9 mouse cellular contexts compared by ENCODE assay signal in the genomic region with DNA sequence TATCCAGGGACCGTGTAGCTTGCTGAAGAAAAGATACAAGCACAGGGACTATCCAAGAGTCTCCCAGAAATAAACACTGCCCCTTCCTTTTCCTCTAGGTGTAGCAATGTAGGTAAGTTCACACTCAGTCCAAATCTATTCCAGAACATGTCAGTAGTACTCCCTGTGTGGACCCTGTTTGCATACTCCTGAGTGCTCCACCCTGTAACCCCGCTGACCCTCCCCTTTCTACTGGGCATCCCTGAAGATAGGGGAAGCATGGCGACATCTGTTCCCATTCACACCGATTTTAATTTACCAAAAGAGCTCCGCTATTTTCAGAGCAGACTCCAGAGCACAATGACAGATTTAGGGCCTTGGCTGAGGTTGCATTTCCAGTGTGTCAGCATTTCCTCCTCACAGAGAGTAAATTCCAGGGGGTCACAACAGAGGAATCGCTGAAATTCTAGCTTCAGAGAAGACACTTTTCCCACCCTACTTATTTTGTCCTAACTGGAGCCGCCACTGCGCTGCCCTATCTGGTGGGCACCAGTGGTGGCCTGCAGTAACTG.
DNase-seq lines count a peak whose midpoint lies in the region; ATAC-seq lines count a peak whose summit lies in the region.
"Had no signal": no experiment of that assay in that cellular context is flagged by ENCODE, and none has a peak within 500 bp of the region (broad histone marks: within the 10 kb centered on the region; RNA-seq: fewer than 3 reads in every experiment).

No protein-coding gene starts in this region.

- peak overlapping the region; percentile 53; the same call in 1 of the 2 replicates for H3K27ac ChIP-seq in hindbrain, embryonic 10.5 days
- no peak overlapping the region for H3K27ac ChIP-seq in hindbrain, embryonic 11.5 days (ENCODE audit: low read depth, low read length)
- H3K27ac ChIP-seq in midbrain, embryonic 12.5 days (replicated peaks): 0 out of 2 replicates have a peak overlapping the region, but pooled peaks have one; percentile 32
- H3K27ac ChIP-seq in midbrain, embryonic 16.5 days (ENCODE audit: low read length): no peak overlapping the region
- H3K27ac ChIP-seq in forebrain, embryonic 15.5 days (replicated peaks): peak overlapping the region; percentile 13
- H3K27ac ChIP-seq: hindbrain, embryonic 13.5 days had no signal

- H3K27me3 ChIP-seq in hindbrain, embryonic 10.5 days (ENCODE audit: insufficient read depth, poor library complexity, severe bottlenecking): no peaks in the 10 kb centered on the region
- no peaks in the 10 kb centered on the region for H3K27me3 ChIP-seq in hindbrain, embryonic 11.5 days (ENCODE audit: control insufficient read depth, insufficient read depth, low read length)
- no peaks in the 10 kb centered on the region for H3K27me3 ChIP-seq in midbrain, embryonic 12.5 days
- no peaks in the 10 kb centered on the region for H3K27me3 ChIP-seq in midbrain, embryonic 16.5 days (ENCODE audit: control insufficient read depth, insufficient read depth, low read depth, low read length)
- no peaks in the 10 kb centered on the region for H3K27me3 ChIP-seq in forebrain, embryonic 15.5 days
- H3K27me3 ChIP-seq: hindbrain, embryonic 13.5 days had no signal

- 46% methylated on average over 8 of the region's 8 CpGs for WGBS in hindbrain, embryonic 10.5 days
- WGBS in hindbrain, embryonic 11.5 days: 41% methylated on average over 8 of the region's 8 CpGs
- WGBS in midbrain, embryonic 12.5 days: 41% methylated on average over 8 of the region's 8 CpGs
- 37% methylated on average over 8 of the region's 8 CpGs for WGBS in midbrain, embryonic 16.5 days
- 33% methylated on average over 8 of the region's 8 CpGs for WGBS in forebrain, embryonic 15.5 days

- DNase-seq in hindbrain, embryonic 10.5 days (ENCODE audit: low spot score): peak; percentile 17
- DNase-seq in hindbrain, embryonic 11.5 days (ENCODE audit: low spot score): no peak
- DNase-seq in gastrocnemius, postnatal 14 days: no peak
- DNase-seq: cerebellum, postnatal 36 days had no signal

- no peaks in the 10 kb centered on the region for H3K9me3 ChIP-seq in hindbrain, embryonic 10.5 days
- no peaks in the 10 kb centered on the region for H3K9me3 ChIP-seq in hindbrain, embryonic 11.5 days (ENCODE audit: control insufficient read depth, low read length)
- no peaks in the 10 kb centered on the region for H3K9me3 ChIP-seq in midbrain, embryonic 12.5 days
- H3K9me3 ChIP-seq in midbrain, embryonic 16.5 days (replicated peaks; ENCODE audit: control insufficient read depth, low read length, poor library complexity, severe bottlenecking): no peaks in the 10 kb centered on the region
- H3K9me3 ChIP-seq in forebrain, embryonic 15.5 days: no peaks in the 10 kb centered on the region
- H3K9me3 ChIP-seq: hindbrain, embryonic 13.5 days had no signal

- no peak overlapping the region for H3K4me2 ChIP-seq in hindbrain, embryonic 11.5 days (replicated peaks; ENCODE audit: low read depth, low read length)
- no peak overlapping the region for H3K4me2 ChIP-seq in midbrain, embryonic 12.5 days (replicated peaks)
- no peak overlapping the region for H3K4me2 ChIP-seq in midbrain, embryonic 16.5 days (ENCODE audit: low read length)
- H3K4me2 ChIP-seq in forebrain, embryonic 15.5 days (replicated peaks): no peak overlapping the region
- H3K4me2 ChIP-seq: hindbrain, embryonic 13.5 days had no signal

- intact Hi-C loops in gastrocnemius, postnatal 14 days (cut with DNase I; ENCODE audit: low total_unique reads): no loop called here

- H3K4me1 ChIP-seq in hindbrain, embryonic 10.5 days (replicated peaks): peaks cover 28% of the 10 kb centered on the region
- H3K4me1 ChIP-seq in hindbrain, embryonic 11.5 days (replicated peaks; ENCODE audit: control insufficient read depth, insufficient read depth, low read length): 0 out of 2 replicates have a peak, but pooled peaks cover 2% of the 10 kb centered on the region
- peaks cover 39% of the 10 kb centered on the region for H3K4me1 ChIP-seq in midbrain, embryonic 12.5 days
- H3K4me1 ChIP-seq in midbrain, embryonic 16.5 days (ENCODE audit: control insufficient read depth, insufficient read depth, low read length): peaks cover 20% of the 10 kb centered on the region
- H3K4me1 ChIP-seq in forebrain, embryonic 15.5 days: peaks cover 51% of the 10 kb centered on the region

- H3K36me3 ChIP-seq in hindbrain, embryonic 10.5 days: no peaks in the 10 kb centered on the region
- H3K36me3 ChIP-seq in hindbrain, embryonic 11.5 days (ENCODE audit: control insufficient read depth, insufficient read depth, low read length): no peaks in the 10 kb centered on the region
- no peaks in the 10 kb centered on the region for H3K36me3 ChIP-seq in midbrain, embryonic 12.5 days
- H3K36me3 ChIP-seq in midbrain, embryonic 16.5 days (ENCODE audit: control insufficient read depth, insufficient read depth, low read length): no peaks in the 10 kb centered on the region
- no peaks in the 10 kb centered on the region for H3K36me3 ChIP-seq in forebrain, embryonic 15.5 days
- H3K36me3 ChIP-seq: hindbrain, embryonic 13.5 days had no signal

- no peak overlapping the region for H3K9ac ChIP-seq in hindbrain, embryonic 11.5 days (ENCODE audit: low read depth, low read length)
- no peak overlapping the region for H3K9ac ChIP-seq in midbrain, embryonic 12.5 days (replicated peaks)
- no peak overlapping the region for H3K9ac ChIP-seq in midbrain, embryonic 16.5 days (ENCODE audit: low read depth, low read length)
- no peak overlapping the region for H3K9ac ChIP-seq in forebrain, embryonic 15.5 days (replicated peaks)
- H3K9ac ChIP-seq: hindbrain, embryonic 13.5 days had no signal

- ATAC-seq in hindbrain, embryonic 11.5 days (ENCODE audit: low FRiP score): no peak
- 0 out of 2 replicates have a peak, but pooled peaks have one; percentile 51 for ATAC-seq in midbrain, embryonic 12.5 days (ENCODE audit: low FRiP score, low read depth)
- ATAC-seq in midbrain, embryonic 16.5 days: no peak
- ATAC-seq in forebrain, embryonic 15.5 days (replicated peaks): no peak
- ATAC-seq in activated CD4-positive, CD25-positive, alpha-beta regulatory T cell, adult 4 months: no peak

- H3K4me3 ChIP-seq in hindbrain, embryonic 10.5 days: no peak overlapping the region
- H3K4me3 ChIP-seq in hindbrain, embryonic 11.5 days (ENCODE audit: low read depth, low read length): no peak overlapping the region
- no peak overlapping the region for H3K4me3 ChIP-seq in midbrain, embryonic 12.5 days
- H3K4me3 ChIP-seq in midbrain, embryonic 16.5 days (ENCODE audit: low read depth, low read length): no peak overlapping the region
- no peak overlapping the region for H3K4me3 ChIP-seq in forebrain, embryonic 15.5 days
- H3K4me3 ChIP-seq: hindbrain, embryonic 13.5 days had no signal

Comparison
In these comparisons a context has a peak if more than half of its experiments do, and no peak if none do; other contexts are left out.
1. H3K27ac ChIP-seq: peak in hindbrain, embryonic 10.5 days (single experiment), midbrain, embryonic 12.5 days (single experiment) and forebrain, embryonic 15.5 days (single experiment); none in hindbrain, embryonic 11.5 days (single experiment) and midbrain, embryonic 16.5 days (single experiment).